ENCODE assay signal across 11 mouse cellular contexts in the genomic region with DNA sequence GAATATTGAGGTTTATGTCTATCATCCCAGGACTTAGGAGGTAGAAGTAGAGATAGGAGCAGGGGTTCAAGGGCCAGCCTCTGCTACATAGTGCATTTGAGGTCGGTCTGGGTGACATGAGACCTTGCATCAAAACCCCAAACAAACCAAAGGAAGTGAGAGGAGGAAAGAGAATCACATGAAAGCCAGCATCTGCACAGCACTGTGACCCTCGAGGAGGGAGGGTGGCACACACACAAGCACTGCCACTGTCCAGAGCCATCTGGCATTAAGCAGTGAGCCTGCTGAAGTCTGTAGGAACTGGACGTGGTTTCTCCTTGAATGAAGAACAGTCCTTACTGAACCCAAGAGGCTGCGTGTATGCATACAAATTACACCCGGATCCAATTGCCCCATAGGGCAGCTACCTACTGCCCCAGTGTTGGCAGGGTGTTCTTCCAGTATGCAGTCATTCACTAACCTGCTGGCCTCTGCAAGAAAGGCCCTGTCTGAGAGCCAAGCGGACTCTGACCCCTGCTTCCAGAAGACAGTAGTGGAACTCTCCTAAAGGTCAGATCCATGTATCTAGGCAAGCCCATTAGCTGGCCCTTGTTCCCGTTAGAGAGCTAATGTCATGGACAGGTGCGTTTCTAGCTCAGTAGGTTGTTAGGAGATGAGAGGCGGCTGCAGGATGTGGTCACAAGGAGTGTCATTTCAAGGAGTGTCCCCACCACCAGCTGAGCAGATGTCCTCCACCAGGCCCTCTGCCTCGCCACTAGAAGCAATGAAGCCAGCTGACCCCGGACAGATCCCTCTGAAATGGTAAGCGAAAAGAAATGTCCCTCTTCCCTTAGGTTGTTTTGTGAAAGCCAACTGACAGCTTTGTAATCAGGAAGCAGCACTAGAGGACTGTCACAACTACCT. TPM values are rescaled to one million over a fixed set of nuclear protein-coding genes. Genes with fewer than 3 reads are reported as not detected.
DNase-seq lines count a peak whose midpoint lies in the region; ATAC-seq and TF ChIP-seq lines count a peak whose summit lies in the region.
"Had no signal": no experiment of that assay in that cellular context is flagged by ENCODE, and none has a peak within 500 bp of the region (broad histone marks: within the 10 kb centered on the region; RNA-seq: fewer than 3 reads in every experiment).

No protein-coding gene starts in this region.

- no peaks in the 10 kb centered on the region for H3K36me3 ChIP-seq in lung, embryonic 14.5 days (ENCODE audit: insufficient read depth)
- no peaks in the 10 kb centered on the region for H3K36me3 ChIP-seq in neural tube, embryonic 15.5 days
- H3K36me3 ChIP-seq: G1E had no signal

- no peak for TF ChIP-seq CTCF in lung, embryonic 14.5 days (IDR thresholded peaks at IDR 0.05; ENCODE audit: low read depth)
- TF ChIP-seq CTCF in lung, adult 2 months (IDR thresholded peaks at IDR 0.05; ENCODE audit: insufficient read depth, low read length): no peak

- no peak overlapping the region for H3K4me3 ChIP-seq in lung, embryonic 14.5 days (ENCODE audit: low read depth, low read length)
- H3K4me3 ChIP-seq in lung, adult 2 months (replicated peaks; ENCODE audit: extremely low read depth, low read depth, low read length): no peak overlapping the region
- no peak overlapping the region for H3K4me3 ChIP-seq in neural tube, embryonic 15.5 days (replicated peaks)

- peaks cover 8% of the 10 kb centered on the region; the same call in 1 of the 2 replicates for H3K4me1 ChIP-seq in lung, embryonic 14.5 days (ENCODE audit: insufficient read depth)
- peaks cover 7% of the 10 kb centered on the region for H3K4me1 ChIP-seq in lung, adult 2 months (ENCODE audit: control insufficient read depth, insufficient read depth, low read length)
- H3K4me1 ChIP-seq in neural tube, embryonic 15.5 days: peaks cover 10% of the 10 kb centered on the region

- 72% methylated on average over 12 of the region's 12 CpGs for WGBS in lung, embryonic 14.5 days
- 76% methylated on average over 12 of the region's 12 CpGs for WGBS in lung, adult 2 months
- 81% methylated on average over 12 of the region's 12 CpGs for WGBS in neural tube, embryonic 15.5 days

- ATAC-seq in lung, embryonic 14.5 days (ENCODE audit: insufficient read depth): no peak
- no peak for ATAC-seq in neural tube, embryonic 15.5 days (ENCODE audit: low FRiP score)

- peak; percentile 87 for DNase-seq in heart, adult 11 months
- DNase-seq in heart, postnatal 36 days: no peak
- DNase-seq in lung, embryonic 14.5 days: no peak
- no peak for DNase-seq in lung, adult 2 months
- peak; percentile 62 for DNase-seq in kidney, postnatal 10 days
- DNase-seq in thymus, postnatal 14 days: peak; percentile 22
- no peak for DNase-seq in heart, adult 8-10 months (ENCODE audit: low spot score)
- DNase-seq: cerebellum, postnatal 14 days; lung, postnatal 36 days had no signal

- H3K4me2 ChIP-seq in lung, embryonic 14.5 days: no peak overlapping the region
- H3K4me2 ChIP-seq in neural tube, embryonic 15.5 days: no peak overlapping the region

- no peaks in the 10 kb centered on the region for H3K27me3 ChIP-seq in lung, embryonic 14.5 days (ENCODE audit: insufficient read depth, low read length)
- no peaks in the 10 kb centered on the region for H3K27me3 ChIP-seq in neural tube, embryonic 15.5 days (replicated peaks)

- intact Hi-C loops in heart, postnatal 36 days (cut with DNase I): loop anchor here (1.0 kb wide), 1 partner anchor 20 kb away; no protein-coding TSS in a partner anchor

- H3K27ac ChIP-seq in lung, embryonic 14.5 days (ENCODE audit: low read depth): peak overlapping the region; percentile 83
- H3K27ac ChIP-seq in neural tube, embryonic 15.5 days (replicated peaks): no peak overlapping the region

- TF ChIP-seq POLR2A in lung, adult 2 months (IDR thresholded peaks at IDR 0.05; ENCODE audit: borderline replicate concordance, extremely low read depth, low read depth, low read length): no peak

- no peak overlapping the region for H3K9ac ChIP-seq in lung, embryonic 14.5 days
- no peak overlapping the region for H3K9ac ChIP-seq in neural tube, embryonic 15.5 days (replicated peaks)

- no peaks in the 10 kb centered on the region for H3K9me3 ChIP-seq in lung, embryonic 14.5 days (ENCODE audit: low read depth, low read length)
- H3K9me3 ChIP-seq in neural tube, embryonic 15.5 days (replicated peaks): no peaks in the 10 kb centered on the region
- H3K9me3 ChIP-seq: G1E had no signal

RNA-seq across cellular contexts. Expression of gene Sema4c, which starts 46.4 kb away (rescaled TPM):
- total RNA-seq in heart, postnatal 36 days (2021): 10 to 100 TPM; 15.0 to 17.1 TPM
- polyA plus RNA-seq in lung, embryonic 14.5 days (2014; fragmentation: Nextera tagmentation; extraction: Ambion mirVana): 2.2 and 2.7 TPM in 2 replicates
- polyA plus RNA-seq in lung, adult 2 months (2012; rRNA removed): 23.0 and 23.7 TPM in 2 replicates
- 20.5 and 20.8 TPM in 2 replicates for polyA plus RNA-seq in neural tube, embryonic 15.5 days (2015; fragmentation: Nextera tagmentation; extraction: Ambion mirVana)
- 10 to 100 TPM; 10.8 to 13.4 (median 11.2) TPM for total RNA-seq in heart, adult 8-10 months (2022)
- polyA plus RNA-seq: G1E had no signal

RNA-seq across cellular contexts. Expression of gene Ankrd39, which starts 57.3 kb away (rescaled TPM):
- 1 to 10 TPM; 7.3 to 7.8 TPM for total RNA-seq in heart, postnatal 36 days (2021)
- polyA plus RNA-seq in lung, embryonic 14.5 days (2014; fragmentation: Nextera tagmentation; extraction: Ambion mirVana): 18.9 and 19.9 TPM in 2 replicates
- 22.1 and 22.8 TPM in 2 replicates for polyA plus RNA-seq in lung, adult 2 months (2012; rRNA removed)
- 29.4 and 33.0 TPM in 2 replicates for polyA plus RNA-seq in neural tube, embryonic 15.5 days (2015; fragmentation: Nextera tagmentation; extraction: Ambion mirVana)
- 1 to 10 TPM; 5.4 to 8.2 (median 7.1) TPM for total RNA-seq in heart, adult 8-10 months (2022)

Comparison
In these comparisons a context has a peak if more than half of its experiments do, and no peak if none do; other contexts are left out.
1. DNase-seq: peak in heart, adult 11 months (single experiment), kidney, postnatal 10 days (single experiment) and thymus, postnatal 14 days (single experiment); none in heart, postnatal 36 days (0 of 2), lung, embryonic 14.5 days (single experiment), lung, adult 2 months (single experiment) and heart, adult 8-10 months (single experiment).